Mouse (Mus musculus): Measurements from ENCODE around the gene Cdc42ep2. TPM values are rescaled to one million over a fixed set of nuclear protein-coding genes. Genes with fewer than 3 reads are reported as not detected.

The Cdc42ep2 gene
- 1 to 10 TPM; 9.3 to 9.5 TPM for total RNA-seq (2021)

GRCm38 (mm10) chr19:5924713-5925093 lies at the start of gene Cdc42ep2:
Gene Cdc42ep2 (minus strand): TSS chr19:5924816.
- intact Hi-C loops (cut with DNase I) = loop anchor here (1.0 to 2.0 kb wide), 2 partner anchors 32 to 94 kb away; no protein-coding TSS in a partner anchor
- DNase-seq = peak; percentile 95 to 96

- intact Hi-C loops (cut with DNase I) = loop anchor here (5.0 kb wide), 2 partner anchors 75 to 365 kb away; partner anchors contain the start of gene Men1
- no peak for DNase-seq
Observed at GRCm38 (mm10) chr19:5967664-5968063, 43.0 kb upstream of the Cdc42ep2 start.

GRCm38 (mm10) chr19:5966786-5967185 lies 42.2 kb upstream of the Cdc42ep2 start:
- intact Hi-C loops (cut with DNase I) = loop anchor here (5.0 kb wide), 2 partner anchors 76 to 366 kb away; partner anchors contain the start of gene Men1
- no peak for DNase-seq

- DNase-seq = no peak
- intact Hi-C loops (cut with DNase I) = loop anchor here (1.0 to 5.0 kb wide), 4 partner anchors 52 to 366 kb away; partner anchors contain the start of gene Men1
Observed at GRCm38 (mm10) chr19:5965910-5966309, 41.3 kb upstream of the Cdc42ep2 start.

- DNase-seq = peak; percentile 70 to 81
- intact Hi-C loops (cut with DNase I) = loop anchor here (1.0 to 5.0 kb wide), 4 partner anchors 53 to 367 kb away; partner anchors contain the start of gene Men1
Observed at GRCm38 (mm10) chr19:5965280-5965679, 40.7 kb upstream of the Cdc42ep2 start.

- DNase-seq = no peak
- intact Hi-C loops (cut with DNase I) = loop anchor here (1.0 to 5.0 kb wide), 4 partner anchors 53 to 367 kb away; partner anchors contain the start of gene Men1
Observed at GRCm38 (mm10) chr19:5964804-5965203, 40.2 kb upstream of the Cdc42ep2 start.

GRCm38 (mm10) chr19:5963883-5964562 lies 39.4 kb upstream of the Cdc42ep2 start, which contains the start of gene Pola2:
Gene Pola2 (minus strand): TSS chr19:5964202.
- DNase-seq = peak; percentile 90 to 93
- intact Hi-C loops (cut with DNase I) = loop anchor here (2.0 kb wide), 1 partner anchor 163 kb away; no protein-coding TSS in a partner anchor

- intact Hi-C loops (cut with DNase I) = no loop called here
- DNase-seq = no peak
Observed at GRCm38 (mm10) chr19:5962651-5963050, 38.0 kb upstream of the Cdc42ep2 start.

GRCm38 (mm10) chr19:5957371-5957770 lies 32.8 kb upstream of the Cdc42ep2 start:
- DNase-seq = no peak
- intact Hi-C loops (cut with DNase I) = loop anchor here (2.0 kb wide), 1 partner anchor 171 kb away; no protein-coding TSS in a partner anchor

- DNase-seq = peak; percentile 89 to 90
- intact Hi-C loops (cut with DNase I) = loop anchor here (1.0 to 2.0 kb wide), 2 partner anchors 32 to 170 kb away; partner anchors contain the start of gene Cdc42ep2
Observed at GRCm38 (mm10) chr19:5956685-5957084, 32.1 kb upstream of the Cdc42ep2 start.

- intact Hi-C loops (cut with DNase I) = loop anchor here (1.0 to 2.0 kb wide), 2 partner anchors 32 to 169 kb away; partner anchors contain the start of gene Cdc42ep2
- peak; percentile 49 to 63 for DNase-seq
Observed at GRCm38 (mm10) chr19:5955704-5956670, 31.4 kb upstream of the Cdc42ep2 start.

GRCm38 (mm10) chr19:5954936-5955335 lies 30.3 kb upstream of the Cdc42ep2 start:
- DNase-seq = no peak
- intact Hi-C loops (cut with DNase I) = loop anchor here (5.0 kb wide), 1 partner anchor 263 kb away; no protein-coding TSS in a partner anchor

- DNase-seq = no peak
- intact Hi-C loops (cut with DNase I) = loop anchor here (5.0 kb wide), 1 partner anchor 262 kb away; no protein-coding TSS in a partner anchor
Observed at GRCm38 (mm10) chr19:5954031-5954710, 29.6 kb upstream of the Cdc42ep2 start.

GRCm38 (mm10) chr19:5953201-5953770 lies 28.7 kb upstream of the Cdc42ep2 start:
- no peak for DNase-seq
- intact Hi-C loops (cut with DNase I) = loop anchor here (1.0 to 5.0 kb wide), 2 partner anchors 13 to 261 kb away; no protein-coding TSS in a partner anchor

GRCm38 (mm10) chr19:5952071-5952691 lies 27.6 kb upstream of the Cdc42ep2 start:
- DNase-seq = peak; percentile 57 to 60
- intact Hi-C loops (cut with DNase I) = loop anchor here (5.0 kb wide), 1 partner anchor 260 kb away; no protein-coding TSS in a partner anchor

- no peak for DNase-seq
- intact Hi-C loops (cut with DNase I) = loop anchor here (5.0 kb wide), 1 partner anchor 259 kb away; no protein-coding TSS in a partner anchor
Observed at GRCm38 (mm10) chr19:5951631-5952030, 27.0 kb upstream of the Cdc42ep2 start.

- DNase-seq = no peak
- intact Hi-C loops (cut with DNase I) = loop anchor here (5.0 kb wide), 1 partner anchor 258 kb away; no protein-coding TSS in a partner anchor
Observed at GRCm38 (mm10) chr19:5950218-5950617, 25.6 kb upstream of the Cdc42ep2 start.

GRCm38 (mm10) chr19:5945891-5946290 lies 21.3 kb upstream of the Cdc42ep2 start:
- intact Hi-C loops (cut with DNase I) = no loop called here
- peak; percentile 53 to 71 for DNase-seq

- DNase-seq = peak in 1 of 2 experiments; percentile 17
- intact Hi-C loops (cut with DNase I) = no loop called here
Observed at GRCm38 (mm10) chr19:5945027-5945426, 20.4 kb upstream of the Cdc42ep2 start.

Data from heart, postnatal 36 days (tissue).